Mouse (Mus musculus) liver, embryonic 15.5 days (tissue): ENCODE data around the gene Eefsec. TPM values are rescaled to one million over a fixed set of nuclear protein-coding genes. Genes with fewer than 3 reads are reported as not detected.

ENCODE experiments used
- ATAC-seq: fragments of 200-750 bp; cut with Nextera tagmentation; 2 replicates; pipeline ENCODE4 v1.8.0; 2017; ENCODE audit warnings: moderate number of reproducible peaks, mild to moderate bottlenecking, moderate library complexity; ENCODE audit not compliant: insufficient read depth
- H3K27ac ChIP-seq: fragments of 300-500 bp; sonication (generic); replicated peaks from 2 replicates; pipeline ENCODE4 v1.5.1; 2015; ENCODE audit warnings: mild to moderate bottlenecking, inconsistent platforms
- H3K27me3 ChIP-seq: fragments of 300-500 bp; sonication (generic); 2 replicates; pipeline ENCODE4 v1.6.1; 2015; ENCODE audit warnings: mild to moderate bottlenecking, inconsistent platforms
- H3K36me3 ChIP-seq: fragments of 300-500 bp; sonication (generic); replicated peaks from 2 replicates; pipeline ENCODE4 v1.6.1; 2015; ENCODE audit warnings: moderate library complexity, mild to moderate bottlenecking, inconsistent platforms
- H3K4me1 ChIP-seq: fragments of 300-500 bp; sonication (generic); replicated peaks from 2 replicates; pipeline ENCODE4 v1.6.1; 2015; ENCODE audit warnings: inconsistent platforms
- H3K4me2 ChIP-seq: fragments of 300-500 bp; sonication (generic); 2 replicates; pipeline ENCODE4 v1.6.1; 2015; ENCODE audit warnings: moderate library complexity, mild to moderate bottlenecking, inconsistent platforms
- H3K4me3 ChIP-seq: fragments of 300-500 bp; sonication (generic); replicated peaks from 2 replicates; pipeline ENCODE4 v1.5.1; 2015; ENCODE audit warnings: mild to moderate bottlenecking, inconsistent platforms
- H3K9ac ChIP-seq: fragments of 300-500 bp; sonication (generic); 2 replicates; pipeline ENCODE4 v1.6.1; 2015; ENCODE audit warnings: moderate library complexity, mild to moderate bottlenecking, inconsistent platforms
- H3K9me3 ChIP-seq: fragments of 300-500 bp; sonication (generic); replicated peaks from 2 replicates; pipeline ENCODE4 v1.6.1; 2016; ENCODE audit warnings: inconsistent platforms
- WGBS: fragments of 180-500 bp; shearing (Covaris S2); methylation state at CpG from one replicate; pipeline ENCODE4 v1.1.7; 2015; ENCODE audit warnings: mixed read lengths; ENCODE audit not compliant: insufficient replicate concordance; 5-methylcytosine and 5-hydroxymethylcytosine counted together
- polyA plus RNA-seq: library from polyadenylated mRNA; unstranded; fragments of >200 nt; fragmentation: Nextera tagmentation; extraction: Ambion mirVana; gene quantifications from 2 replicates; pipeline ENCODE4 v1.2.1, GENCODE M21; 2015

Gene Eefsec
- polyA plus RNA-seq, 1 experiment from 2014 or later: 17.1 TPM

DNA sequence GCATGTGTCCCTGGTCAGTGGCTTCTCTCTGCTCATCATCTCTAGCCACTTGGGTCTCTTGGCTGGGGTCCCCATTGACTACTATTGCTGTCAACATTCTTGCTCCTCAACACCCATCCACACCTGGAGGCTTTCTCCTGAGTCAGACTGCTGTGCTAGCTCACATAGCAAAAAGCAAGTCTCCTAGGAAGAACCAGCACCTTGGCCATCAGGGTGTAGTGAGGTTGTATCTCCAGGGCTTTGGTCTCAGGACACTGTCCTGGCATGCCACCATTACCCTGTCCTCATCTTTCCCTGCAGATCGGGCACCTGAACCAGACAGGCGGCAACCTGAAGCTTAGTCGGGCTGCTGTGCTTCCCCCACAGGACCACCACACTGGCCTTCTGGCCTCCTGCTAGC lies 238.0 kb downstream of the Eefsec start:
- ATAC-seq: no peak
- no peak overlapping the region for H3K27ac ChIP-seq
- H3K4me1 ChIP-seq: peaks cover 10% of the 10 kb centered on the region
- no peak overlapping the region for H3K4me3 ChIP-seq
- H3K4me2 ChIP-seq: no peak overlapping the region
- no peak overlapping the region for H3K9ac ChIP-seq
- H3K27me3 ChIP-seq: peaks cover 34% of the 10 kb centered on the region
- H3K9me3 ChIP-seq: no peaks in the 10 kb centered on the region
- 73% methylated on average over 3 of the region's 3 CpGs for WGBS
- H3K36me3 ChIP-seq: no peaks in the 10 kb centered on the region

DNA sequence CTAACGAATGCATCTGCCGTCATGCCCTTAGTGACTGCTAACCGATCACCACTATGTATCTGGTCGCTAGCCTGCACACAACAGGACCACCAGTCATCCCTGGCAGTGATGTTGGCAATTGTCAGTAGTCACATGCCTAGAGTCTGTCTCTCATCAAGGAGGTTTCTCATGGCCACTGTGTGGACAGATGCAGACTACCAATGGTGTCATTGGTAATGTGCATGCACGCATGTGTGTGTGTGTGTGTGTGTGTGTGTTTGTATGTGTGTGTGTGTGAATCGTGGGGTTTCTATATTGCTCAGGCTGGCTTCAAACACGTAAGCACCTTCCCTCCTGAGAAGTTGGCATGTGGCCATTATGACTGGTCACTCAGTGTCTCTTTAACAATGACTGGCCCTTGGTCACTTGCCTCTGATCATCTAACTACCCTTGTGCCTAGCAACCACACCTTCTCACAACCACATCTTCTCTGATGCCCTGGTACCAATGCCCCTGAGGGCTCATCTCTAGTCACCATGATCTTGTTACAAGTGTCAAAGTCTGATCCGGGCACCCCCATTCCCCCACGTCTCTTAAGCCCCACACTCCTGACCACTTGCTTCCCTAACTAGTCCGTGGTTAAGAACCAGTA lies 238.8 kb downstream of the Eefsec start:
- 61% methylated on average over 10 of the region's 10 CpGs for WGBS
- no peak for ATAC-seq

More for the DNA sequence above, 238.8 kb downstream of the Eefsec start:
- Histone ChIP-seq H3K27me3 (peaks cover 40% of the 10 kb centered on the region), H3K9ac (no peak overlapping the region), H3K4me2 (no peak overlapping the region), H3K4me3 (no peak overlapping the region), H3K9me3 (no peaks in the 10 kb centered on the region), H3K36me3 (no peaks in the 10 kb centered on the region), H3K27ac (no peak overlapping the region), H3K4me1 (peaks cover 18% of the 10 kb centered on the region)

Other genes starting within 250 kb of the Eefsec start
- not detected in 2 replicates for gene Dnajb8, start 224.3 kb downstream of the Eefsec start, polyA plus RNA-seq
- gene Ruvbl1, start 18.9 kb upstream of the Eefsec start, polyA plus RNA-seq: 68.2 and 73.7 TPM in 2 replicates
- 123 and 141 TPM in 2 replicates for gene Sec61a1, start 72.4 kb upstream of the Eefsec start, polyA plus RNA-seq
- 0.82 and 1.5 TPM in 2 replicates for gene Kbtbd12, start 191.4 kb upstream of the Eefsec start, polyA plus RNA-seq